Mouse (Mus musculus) G1E (cell line): ENCODE measurements around the gene E2f7.

ENCODE experiments used
- CTCF ChIP-seq: IDR thresholded peaks from 2 replicates; pipeline ENCODE4 v1.5.1; 2012; ENCODE audit warnings: low read depth, low read length, inconsistent platforms, mixed read lengths
- GATA1 ChIP-seq: IDR thresholded peaks from 2 replicates; pipeline ENCODE4 v1.6.1; 2012; ENCODE audit warnings: borderline replicate concordance, low read length, inconsistent platforms, mixed read lengths
- TAL1 ChIP-seq: conservative IDR thresholded peaks from 2 replicates; pipeline ENCODE4 v1.6.1; 2012; ENCODE audit warnings: low read depth, low read length, inconsistent platforms, mixed read lengths

GRCm38 (mm10) chr10:110788049-110788752, 43.0 kb downstream of the E2f7 start:
- no peak for TF ChIP-seq CTCF
- no peak for TF ChIP-seq GATA1
- no peak for TF ChIP-seq TAL1
